Comparison of ENCODE assay signal across 14 mouse cellular contexts in the genomic region with DNA sequence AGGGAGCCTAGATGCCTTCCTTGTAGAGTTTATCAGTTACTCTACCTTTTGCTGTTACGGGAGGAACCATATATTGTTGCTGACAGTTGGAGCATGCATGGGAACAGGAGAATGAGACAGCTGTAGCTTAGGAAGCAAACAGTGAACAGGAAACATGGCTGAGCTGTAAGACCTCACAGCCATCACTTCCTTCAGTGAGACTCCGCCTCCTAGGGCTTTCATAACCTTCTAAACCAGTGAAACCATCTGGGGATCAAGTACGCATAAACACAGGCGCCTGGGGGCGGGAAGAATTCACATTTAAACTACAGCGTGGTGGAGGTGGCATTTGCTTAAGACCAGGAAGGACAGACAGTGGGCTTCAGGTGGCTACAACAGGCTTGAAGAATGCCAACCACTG.
DNase-seq lines count a peak whose midpoint lies in the region; ATAC-seq and TF ChIP-seq lines count a peak whose summit lies in the region.
"Had no signal": no experiment of that assay in that cellular context is flagged by ENCODE, and none has a peak within 500 bp of the region (broad histone marks: within the 10 kb centered on the region; RNA-seq: fewer than 3 reads in every experiment).

No protein-coding gene starts in this region.

- H3K27me3 ChIP-seq in forebrain, embryonic 15.5 days, result no peaks in the 10 kb centered on the region
- H3K27me3 ChIP-seq in forebrain, embryonic 10.5 days (ENCODE audit: poor library complexity, severe bottlenecking), result no peaks in the 10 kb centered on the region
- no peaks in the 10 kb centered on the region for H3K27me3 ChIP-seq in kidney, embryonic 16.5 days (ENCODE audit: insufficient read depth, low read length)
- H3K27me3 ChIP-seq in lung, postnatal 0 days (replicated peaks; ENCODE audit: insufficient read depth, low read length), result no peaks in the 10 kb centered on the region
- H3K27me3 ChIP-seq: limb, embryonic 13.5 days had no signal

- TF ChIP-seq CTCF in lung, postnatal 0 days (IDR thresholded peaks at IDR 0.05), result no peak

- no peak for ATAC-seq in forebrain, embryonic 15.5 days (replicated peaks)
- no peak for ATAC-seq in kidney, embryonic 16.5 days (ENCODE audit: low FRiP score, low TSS enrichment)
- ATAC-seq in lung, postnatal 0 days, result peak; percentile 49
- peak; percentile 86 for ATAC-seq in megakaryocyte progenitor cell, adult 5-6 weeks (replicated peaks; ENCODE audit: poor library complexity)

- H3K27ac ChIP-seq in forebrain, embryonic 15.5 days (replicated peaks), result peak overlapping the region; percentile 69; the same call in 1 of the 2 replicates
- no peak overlapping the region for H3K27ac ChIP-seq in forebrain, embryonic 10.5 days
- H3K27ac ChIP-seq in kidney, embryonic 16.5 days (ENCODE audit: low read length), result no peak overlapping the region
- no peak overlapping the region for H3K27ac ChIP-seq in lung, postnatal 0 days (ENCODE audit: low read length)
- H3K27ac ChIP-seq: limb, embryonic 13.5 days had no signal

- no peak for DNase-seq in forebrain, embryonic 10.5 days (ENCODE audit: extremely low spot score, low spot score)
- peak; percentile 22 for DNase-seq in kidney, adult 9 months
- DNase-seq in lung, postnatal 0 days (ENCODE audit: low spot score), result peak; percentile 66
- DNase-seq in lung, adult 18-20 months, result no peak
- DNase-seq in gastrocnemius, adult 18-20 months (ENCODE audit: low spot score), result no peak
- DNase-seq: adrenal gland, postnatal 36 days; cerebellum, adult 11-12 months; cerebellum, postnatal 14 days; heart, adult 11 months; heart, postnatal 36 days had no signal

- peaks cover 52% of the 10 kb centered on the region for H3K4me1 ChIP-seq in forebrain, embryonic 15.5 days
- peaks cover 49% of the 10 kb centered on the region for H3K4me1 ChIP-seq in forebrain, embryonic 10.5 days
- H3K4me1 ChIP-seq in kidney, embryonic 16.5 days (ENCODE audit: insufficient read depth, low read length), result peaks cover 43% of the 10 kb centered on the region
- H3K4me1 ChIP-seq in lung, postnatal 0 days (ENCODE audit: insufficient read depth, low read depth, low read length), result peaks cover 24% of the 10 kb centered on the region

- H3K9ac ChIP-seq in forebrain, embryonic 15.5 days (replicated peaks), result no peak overlapping the region
- no peak overlapping the region for H3K9ac ChIP-seq in kidney, embryonic 16.5 days (replicated peaks; ENCODE audit: low read length)
- no peak overlapping the region for H3K9ac ChIP-seq in lung, postnatal 0 days (replicated peaks; ENCODE audit: low read depth)
- H3K9ac ChIP-seq: limb, embryonic 13.5 days had no signal

- H3K4me2 ChIP-seq in forebrain, embryonic 15.5 days (replicated peaks), result no peak overlapping the region
- no peak overlapping the region for H3K4me2 ChIP-seq in kidney, embryonic 16.5 days (replicated peaks; ENCODE audit: low read depth, low read length)
- no peak overlapping the region for H3K4me2 ChIP-seq in lung, postnatal 0 days (replicated peaks; ENCODE audit: low read depth, low read length)
- H3K4me2 ChIP-seq: limb, embryonic 13.5 days had no signal

- H3K4me3 ChIP-seq in forebrain, embryonic 15.5 days, result no peak overlapping the region
- H3K4me3 ChIP-seq in forebrain, embryonic 10.5 days, result no peak overlapping the region
- no peak overlapping the region for H3K4me3 ChIP-seq in kidney, embryonic 16.5 days (ENCODE audit: low read length)
- no peak overlapping the region for H3K4me3 ChIP-seq in lung, postnatal 0 days (ENCODE audit: low read depth, low read length)
- H3K4me3 ChIP-seq: limb, embryonic 13.5 days had no signal

- TF ChIP-seq EP300 in lung, postnatal 0 days (IDR thresholded peaks at IDR 0.05), result no peak

- H3K36me3 ChIP-seq in forebrain, embryonic 15.5 days, result no peaks in the 10 kb centered on the region
- H3K36me3 ChIP-seq in forebrain, embryonic 10.5 days (replicated peaks), result peaks cover 20% of the 10 kb centered on the region
- peaks cover 20% of the 10 kb centered on the region for H3K36me3 ChIP-seq in kidney, embryonic 16.5 days (ENCODE audit: insufficient read depth, low read length)
- H3K36me3 ChIP-seq in lung, postnatal 0 days (ENCODE audit: insufficient read depth, low read length), result peaks cover 16% of the 10 kb centered on the region; the same call in 1 of the 2 replicates

- H3K9me3 ChIP-seq in forebrain, embryonic 15.5 days, result no peaks in the 10 kb centered on the region
- no peaks in the 10 kb centered on the region for H3K9me3 ChIP-seq in forebrain, embryonic 10.5 days
- no peaks in the 10 kb centered on the region for H3K9me3 ChIP-seq in kidney, embryonic 16.5 days (ENCODE audit: low read length)
- H3K9me3 ChIP-seq in lung, postnatal 0 days (ENCODE audit: low read length), result no peaks in the 10 kb centered on the region
- H3K9me3 ChIP-seq: limb, embryonic 13.5 days had no signal

- 85% methylated on average over 6 of the region's 6 CpGs for WGBS in forebrain, embryonic 15.5 days
- WGBS in forebrain, embryonic 10.5 days, result 90% methylated on average over 6 of the region's 6 CpGs
- 84% methylated on average over 6 of the region's 6 CpGs for WGBS in kidney, embryonic 16.5 days
- WGBS in lung, postnatal 0 days, result 62% methylated on average over 6 of the region's 6 CpGs

Comparison
In these comparisons a context has a peak if more than half of its experiments do, and no peak if none do; other contexts are left out.
1. DNase-seq: peak in kidney, adult 9 months (single experiment) and lung, postnatal 0 days (single experiment); none in forebrain, embryonic 10.5 days (single experiment), lung, adult 18-20 months (0 of 2) and gastrocnemius, adult 18-20 months (single experiment).
2. ATAC-seq: peak in lung, postnatal 0 days (single experiment) and megakaryocyte progenitor cell, adult 5-6 weeks (single experiment); none in forebrain, embryonic 15.5 days (single experiment) and kidney, embryonic 16.5 days (single experiment).